Mouse (Mus musculus): ENCODE measurements at regions not wholly inside any gene's neighbourhood (a gene's known extent, or its start where the extent isn't known, plus 50 kb on each side); places are given as distances from the start of the nearest gene placed in this dataset.
"Not testable (repeated sequence)": the region's sequence is repeated elsewhere in the genome, so short reads cannot be mapped to it uniquely, and the experiment has no call there.

DNA sequence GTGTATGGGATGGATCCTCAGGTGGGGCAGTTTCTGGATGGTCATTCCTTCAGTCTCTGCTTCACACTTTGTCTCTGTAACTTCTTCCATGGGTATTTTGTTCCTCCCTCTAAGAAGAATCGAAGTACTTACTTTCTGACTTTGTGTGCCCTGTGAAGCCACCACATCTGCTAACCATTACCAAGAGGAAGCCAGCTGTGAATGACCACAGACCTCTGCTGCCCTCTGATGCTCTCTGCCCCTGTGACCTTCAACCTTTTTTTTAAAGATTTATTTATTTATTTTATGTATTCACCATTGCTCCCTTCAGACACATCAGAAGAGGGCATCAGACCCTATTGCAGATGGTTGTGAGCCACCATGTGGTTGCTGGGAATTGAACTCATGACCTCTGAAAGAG is 475.7 kb upstream of the Gulo start:
- not testable (repeated sequence) for DNase-seq (ENCODE audit: low spot score in 2 of 2)

DNA sequence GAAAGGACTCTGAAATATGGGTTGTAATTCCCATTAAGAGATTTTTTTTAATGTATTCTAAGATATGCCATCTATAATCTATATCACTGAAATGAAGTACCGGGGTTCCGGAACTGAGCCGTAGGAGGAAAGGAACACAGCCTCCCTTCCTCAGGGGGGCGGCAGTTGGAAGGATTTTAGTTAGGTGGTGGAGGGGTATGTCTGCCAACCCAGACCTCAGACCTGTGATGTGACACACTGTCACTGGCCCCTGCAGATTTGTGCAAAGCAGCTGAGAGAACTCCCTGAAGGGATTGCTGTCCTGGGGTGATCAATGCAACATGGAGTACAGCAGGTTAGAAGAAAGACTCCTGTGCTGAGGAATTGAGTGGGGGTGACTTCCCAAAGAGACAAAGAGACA is 470.2 kb upstream of the Gulo start:
- DNase-seq (ENCODE audit: low spot score in 2 of 2) = no peak

GRCm38 (mm10) chr14:66478562-66478961 is 469.6 kb upstream of the Gulo start:
- no peak for DNase-seq (ENCODE audit: low spot score in 2 of 2)

- DNase-seq (ENCODE audit: low spot score in 2 of 2) = no peak
Measured at GRCm38 (mm10) chr14:66475026-66475425, 466.0 kb upstream of the Gulo start.

- no peak for DNase-seq (ENCODE audit: low spot score in 2 of 2)
Measured at GRCm38 (mm10) chr14:66473251-66473550, 464.2 kb upstream of the Gulo start.

- no peak for DNase-seq (ENCODE audit: low spot score in 2 of 2)
Measured at GRCm38 (mm10) chr14:66472537-66473250, 463.7 kb upstream of the Gulo start.

DNA sequence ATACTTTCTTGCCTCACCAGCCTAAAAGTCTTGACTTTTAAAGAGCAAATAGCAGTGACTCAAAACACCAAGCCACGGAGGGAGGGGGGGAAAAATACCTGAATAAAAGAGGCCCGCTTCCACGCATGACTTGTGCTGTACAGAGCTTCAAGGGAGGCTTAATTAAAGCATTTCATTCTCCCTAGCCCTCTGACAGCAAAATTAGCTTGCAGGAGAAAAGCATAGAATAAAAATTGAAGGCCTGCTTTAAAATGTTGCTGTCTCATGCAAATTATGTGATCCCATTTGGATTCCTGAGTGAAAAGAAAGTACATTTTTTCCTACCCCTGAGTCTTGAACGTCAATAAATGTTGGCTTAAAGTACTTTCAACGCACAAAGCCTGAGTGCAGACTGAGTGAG is 453.1 kb upstream of the Gulo start:
- DNase-seq (ENCODE audit: low spot score in 2 of 2) = no peak

GRCm38 (mm10) chr14:66460795-66461194 is 451.8 kb upstream of the Gulo start:
- no peak for DNase-seq (ENCODE audit: low spot score in 2 of 2)

DNA sequence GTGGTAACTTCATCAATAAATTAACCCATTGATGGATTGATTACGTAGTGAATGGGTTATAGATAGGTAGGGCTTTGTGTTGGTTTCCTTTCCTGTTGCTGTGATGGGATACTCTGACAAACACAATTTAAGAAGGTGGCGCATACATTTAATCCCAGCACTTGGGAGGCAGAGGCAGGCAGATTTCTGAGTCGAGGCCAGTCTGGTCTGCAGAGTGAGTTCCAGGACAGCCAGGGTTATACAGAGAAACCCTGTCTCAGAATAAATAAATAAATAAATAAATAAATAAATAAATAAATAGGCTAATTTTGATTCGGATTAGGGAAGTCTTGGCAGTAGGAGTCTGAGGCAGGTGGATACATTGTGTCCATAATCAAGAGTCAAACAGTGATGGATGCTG is 449.7 kb upstream of the Gulo start:
- DNase-seq (ENCODE audit: low spot score in 2 of 2) = no peak

DNA sequence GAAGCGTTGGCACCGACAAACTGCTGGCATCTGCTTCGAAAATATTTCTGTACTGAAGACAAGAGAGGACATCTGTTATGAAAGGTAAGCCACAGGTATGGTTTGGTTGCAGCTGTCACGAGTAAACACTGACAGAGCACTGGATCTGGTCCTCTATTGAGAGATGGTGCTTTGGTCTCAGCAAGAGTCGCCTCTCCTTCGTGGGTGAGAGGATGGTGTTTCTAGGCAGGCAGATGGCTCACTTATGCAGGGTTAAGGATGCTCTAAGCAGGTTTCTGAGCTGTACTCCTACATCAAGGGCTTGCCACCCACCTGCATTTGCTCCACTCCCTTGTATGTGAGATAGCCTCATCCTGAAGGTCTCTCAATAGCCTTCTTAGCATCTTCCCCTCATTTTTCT is 448.3 kb upstream of the Gulo start:
- no peak for DNase-seq (ENCODE audit: low spot score in 2 of 2)

- no peak for DNase-seq (ENCODE audit: low spot score in 2 of 2)
Measured at GRCm38 (mm10) chr14:66452828-66453227, 443.8 kb upstream of the Gulo start.

DNA sequence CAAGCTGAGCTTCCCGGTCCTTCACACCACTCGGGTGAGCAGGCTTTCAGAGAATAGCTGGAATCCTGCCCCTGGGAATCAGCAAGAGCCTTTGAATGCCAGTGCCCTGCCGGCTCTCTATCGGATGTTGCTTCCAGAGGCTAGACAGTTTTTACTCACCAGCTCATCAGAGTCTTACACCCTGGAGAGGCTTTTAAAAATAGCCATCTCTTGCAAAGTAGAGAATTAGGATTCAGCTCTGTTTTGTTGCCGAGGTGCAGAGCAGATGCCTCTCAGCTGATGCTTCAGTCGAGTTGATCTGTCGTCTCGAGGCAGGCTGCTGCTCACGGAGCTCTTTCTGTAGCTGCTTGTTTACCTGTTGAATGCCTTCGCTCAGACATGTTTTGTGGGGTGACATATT is 441.3 kb upstream of the Gulo start:
- DNase-seq (ENCODE audit: low spot score in 2 of 2) = no peak

DNA sequence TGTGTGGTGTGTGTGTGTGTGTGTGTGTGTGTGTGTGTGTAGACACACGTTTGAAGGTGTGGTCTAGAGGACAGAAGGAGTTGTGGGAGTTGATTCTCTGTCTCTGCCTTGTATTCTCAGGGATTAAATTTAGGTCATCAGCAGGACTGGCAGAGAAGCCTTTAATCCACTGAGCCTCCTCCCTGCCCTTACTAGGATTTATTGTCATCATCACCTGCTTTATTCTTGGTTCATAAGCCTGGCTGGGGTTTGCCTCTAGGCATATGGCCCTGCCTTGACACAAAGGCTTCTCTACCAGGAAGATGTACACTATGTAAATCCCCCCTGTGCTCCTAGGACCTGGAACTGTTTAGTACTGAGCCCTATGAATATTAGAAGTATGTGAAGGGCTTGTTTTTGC is 433.6 kb upstream of the Gulo start:
- DNase-seq (ENCODE audit: low spot score in 2 of 2) = no peak

DNA sequence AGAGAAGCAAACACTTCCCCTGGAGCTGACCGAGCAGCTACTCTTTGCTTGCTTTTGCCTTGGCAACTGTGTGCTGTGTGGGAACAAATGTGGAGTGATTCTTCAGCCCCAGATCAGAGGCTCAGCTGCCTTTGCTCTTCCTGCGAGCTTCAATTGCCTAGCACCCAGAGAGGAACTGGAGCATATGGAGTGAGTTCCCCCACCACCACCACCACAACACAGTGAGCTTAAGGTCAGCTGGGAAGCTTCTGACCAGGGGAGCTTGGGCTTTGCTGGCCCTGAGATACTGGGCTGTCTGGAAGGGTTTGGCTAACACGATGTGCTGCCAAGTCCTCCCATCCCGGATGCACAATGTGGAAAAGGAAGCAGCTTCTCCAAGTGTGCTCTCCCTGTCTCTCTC is 432.8 kb upstream of the Gulo start:
- DNase-seq (ENCODE audit: low spot score in 2 of 2) = no peak

GRCm38 (mm10) chr14:66438572-66438971 is 429.6 kb upstream of the Gulo start:
- no peak for DNase-seq (ENCODE audit: low spot score in 2 of 2)

GRCm38 (mm10) chr14:66438001-66438400 is 429.0 kb upstream of the Gulo start:
- DNase-seq (ENCODE audit: low spot score in 2 of 2) = no peak

GRCm38 (mm10) chr14:66431630-66432029 is 422.6 kb upstream of the Gulo start:
- no peak for DNase-seq (ENCODE audit: low spot score in 2 of 2)

DNA sequence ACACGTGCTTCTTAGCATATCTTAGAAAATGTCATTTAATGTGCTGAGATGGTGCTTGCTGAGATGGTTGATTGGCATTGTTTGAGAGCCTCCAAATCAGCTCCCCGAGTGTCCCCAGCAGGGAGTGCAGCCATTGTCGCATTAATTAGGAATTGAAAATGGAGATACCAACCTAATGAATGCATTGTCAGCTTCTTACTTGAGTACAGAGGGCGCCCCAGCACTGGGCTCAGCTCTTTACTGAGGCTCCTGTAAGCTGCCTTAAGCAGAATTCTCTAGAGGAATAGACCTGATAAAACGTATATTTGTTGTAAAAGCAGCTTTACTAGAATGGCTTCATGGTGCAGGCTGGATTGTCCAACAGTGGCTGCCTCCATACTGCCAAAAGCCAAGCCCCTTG is 415.1 kb upstream of the Gulo start:
- DNase-seq (ENCODE audit: low spot score in 2 of 2) = peak in 1 of 2 experiments; percentile 29

Measured in frontal cortex, postnatal 10 days (tissue).